Mouse (Mus musculus) brown adipose tissue, adult 24 weeks (tissue): Measurements from ENCODE around the gene Zbed5. TPM values are rescaled to one million over a fixed set of nuclear protein-coding genes. Genes with fewer than 3 reads are reported as not detected.
"Not testable (repeated sequence)": the region's sequence is repeated elsewhere in the genome, so short reads cannot be mapped to it uniquely, and the experiment has no call there.

Experiments used
- H3K27ac ChIP-seq: fragments of 200-500 bp; replicated peaks from 2 replicates; pipeline ENCODE4 v1.5.1; 2012; ENCODE audit warnings: low read depth, mild to moderate bottlenecking, low read length
- H3K4me1 ChIP-seq: fragments of 200-500 bp; 2 replicates; pipeline ENCODE4 v1.6.1; 2012; ENCODE audit warnings: low read length, mixed read lengths; ENCODE audit not compliant: control insufficient read depth, insufficient read depth, insufficient read length
- H3K4me3 ChIP-seq: fragments of 200-500 bp; 2 replicates; pipeline ENCODE4 v1.5.1; 2012; ENCODE audit warnings: low read depth, mild to moderate bottlenecking, low read length, moderate library complexity; ENCODE audit not compliant: insufficient read depth
- polyA plus RNA-seq: library from polyadenylated mRNA; stranded (reverse); fragments of >200 nt; gene quantifications from 2 replicates; pipeline ENCODE4 v1.2.4, GENCODE M21; 2012; ENCODE audit not compliant: missing spikeins, insufficient read depth, insufficient read length

Gene Zbed5
- polyA plus RNA-seq, 1 experiment: 1.9 TPM

DNA sequence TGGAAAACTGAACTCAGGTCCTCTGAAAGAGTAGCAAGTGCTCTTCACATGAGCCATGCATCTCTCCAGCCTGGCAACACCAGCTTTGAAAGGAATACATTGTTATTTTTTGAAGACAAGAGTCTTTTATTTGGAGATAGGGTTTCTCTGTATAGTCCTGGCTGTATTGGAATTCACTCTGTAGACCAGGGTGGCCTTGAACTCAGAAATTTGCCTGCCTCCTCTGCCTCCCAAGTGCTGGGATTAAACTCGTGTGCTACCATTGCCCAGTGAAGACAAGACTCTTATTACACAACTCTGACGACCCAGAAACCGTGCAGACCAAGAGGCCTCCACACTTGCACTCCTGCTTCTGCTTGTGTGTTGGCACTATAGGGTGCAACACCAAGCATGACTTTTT, 15.6 kb upstream of the Zbed5 start:
- no peak overlapping the region for H3K27ac ChIP-seq
- no peak overlapping the region for H3K4me3 ChIP-seq
- no peaks in the 10 kb centered on the region; the same call in 1 of the 2 replicates for H3K4me1 ChIP-seq

DNA sequence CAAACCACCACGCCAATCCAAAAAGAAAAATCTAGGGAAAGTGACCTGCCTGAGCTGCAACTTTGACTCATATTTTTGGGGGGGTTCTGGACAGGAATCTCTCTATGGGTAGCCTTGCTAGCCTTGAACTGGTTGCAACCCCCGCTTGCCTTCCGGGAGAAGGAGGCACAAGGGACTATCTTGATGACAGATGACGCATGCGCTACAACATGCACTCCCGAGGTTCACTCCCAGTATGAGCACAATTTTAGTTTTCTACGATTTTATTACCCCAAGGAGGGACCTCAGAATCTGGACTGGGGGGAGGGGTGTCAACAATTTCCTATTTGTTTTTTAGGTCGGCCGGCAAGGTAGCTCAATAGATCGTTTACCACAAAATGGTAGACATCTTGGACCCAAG, 9.3 kb upstream of the Zbed5 start:
- H3K27ac ChIP-seq: peak overlapping the region; percentile 43; the same call in 1 of the 2 replicates
- peaks cover 5% of the 10 kb centered on the region; the same call in 1 of the 2 replicates for H3K4me1 ChIP-seq
- H3K4me3 ChIP-seq: peak overlapping the region; percentile 70

DNA sequence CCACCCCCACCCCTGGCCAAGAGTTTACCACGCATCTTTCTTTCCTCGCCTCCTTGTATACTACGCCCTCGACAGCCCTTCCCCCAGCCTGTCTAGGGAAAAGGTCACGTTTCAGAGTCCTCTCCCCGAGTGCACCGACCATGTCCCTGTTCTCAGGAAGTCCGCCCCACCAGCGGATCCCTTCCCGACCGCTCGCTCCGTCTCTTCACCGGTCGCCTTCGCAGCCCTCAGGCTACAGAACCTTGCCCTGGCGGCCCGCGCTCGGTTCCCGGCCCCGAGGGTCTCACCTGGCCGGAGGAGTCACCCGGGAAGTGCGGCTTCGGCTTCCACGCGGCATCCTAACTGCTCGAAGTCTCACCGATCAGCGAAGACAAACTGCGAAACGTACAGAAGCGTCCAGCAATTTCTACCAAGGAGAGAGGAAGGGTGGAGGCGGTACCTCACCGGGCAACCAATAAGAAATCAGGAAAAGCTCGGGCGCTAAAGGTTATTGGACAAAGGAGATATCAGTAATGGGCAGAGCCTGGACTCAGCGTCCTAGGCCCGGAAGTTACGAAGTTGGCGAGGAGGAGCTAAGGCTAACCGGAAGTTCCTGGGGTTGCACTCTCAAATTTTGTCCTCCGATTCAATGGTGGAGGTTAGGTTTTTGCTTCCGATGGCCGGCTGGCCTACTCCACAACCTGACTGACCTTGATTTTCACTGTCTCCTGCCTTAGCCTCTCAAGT, 8.4 kb upstream of the Zbed5 start, which contains the start of gene Chchd2:
TSS of gene Chchd2 (minus strand) at position 560 of the 726 bp plus-strand sequence.
- peak within 1 kb of the TSS; percentile 70 for H3K4me3 ChIP-seq
- H3K4me1 ChIP-seq: peaks cover 5% of the 10 kb centered on the region; the same call in 1 of the 2 replicates
- H3K27ac ChIP-seq: peak within 1 kb of the TSS; percentile 93

DNA sequence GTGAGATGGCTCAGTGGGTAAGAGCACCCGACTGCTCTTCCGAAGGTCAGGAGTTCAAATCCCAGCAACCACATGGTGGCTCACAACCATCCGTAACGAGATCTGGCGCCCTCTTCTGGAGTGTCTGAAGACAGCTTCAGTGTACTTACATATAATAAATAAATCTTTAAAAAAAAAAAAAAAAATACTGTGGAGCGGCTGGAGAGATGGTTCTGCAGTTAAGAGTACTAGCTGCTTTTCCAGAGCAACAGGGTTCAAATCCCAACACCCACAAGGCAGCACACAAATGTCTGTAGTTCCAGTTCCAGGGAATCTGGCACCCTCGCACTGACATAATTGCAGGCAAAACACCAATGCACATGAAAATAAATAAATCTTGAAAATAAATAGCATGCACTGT, 5.1 kb upstream of the Zbed5 start:
- not testable (repeated sequence) for H3K27ac ChIP-seq, H3K4me3 ChIP-seq, H3K4me1 ChIP-seq

DNA sequence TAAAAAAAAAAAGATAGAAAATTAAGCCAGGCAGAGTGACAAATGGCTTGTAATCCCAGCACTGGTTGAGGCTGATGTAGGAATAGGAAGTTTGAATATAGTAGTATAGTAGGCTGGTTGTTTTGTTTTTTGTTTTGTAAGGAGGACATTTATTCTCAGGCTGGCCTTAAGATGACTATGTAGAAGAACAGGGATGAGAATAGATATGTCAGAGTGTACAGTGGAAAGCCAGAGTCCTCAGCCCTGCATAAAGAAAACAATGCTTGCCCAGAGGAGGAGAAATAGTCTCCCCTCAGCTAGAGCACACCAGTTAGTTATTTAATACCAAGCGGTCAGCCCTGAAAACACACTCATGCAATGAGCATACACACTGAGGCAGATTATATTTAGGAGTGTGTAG, 2.9 kb downstream of the Zbed5 start, which contains the start of gene Phkg1:
TSS of gene Phkg1 (minus strand) at position 101 of the 400 bp plus-strand sequence.
- no peak within 1 kb of the TSS for H3K27ac ChIP-seq
- no peaks in the 10 kb centered on the region for H3K4me1 ChIP-seq
- no peak within 1 kb of the TSS for H3K4me3 ChIP-seq

DNA sequence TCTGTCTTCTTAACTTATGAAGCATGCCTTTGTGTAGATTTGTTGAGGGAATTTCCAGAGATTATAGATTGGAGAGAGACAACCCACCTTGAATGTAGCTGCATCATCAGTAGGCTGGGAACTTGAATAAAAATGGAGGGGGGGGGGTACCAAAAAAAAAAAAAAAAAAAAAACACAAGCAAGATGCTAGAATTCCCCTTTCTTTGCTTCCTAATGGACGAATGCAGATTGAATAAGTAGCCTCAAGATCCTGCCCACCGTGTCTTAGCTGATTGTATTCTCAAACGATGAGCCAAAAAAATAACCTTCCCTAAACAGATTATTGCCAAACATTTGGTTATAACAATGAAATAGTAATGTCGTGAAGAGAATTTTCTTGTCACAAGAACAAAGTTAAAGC, 12.3 kb downstream of the Zbed5 start:
- Histone ChIP-seq H3K27ac (no peak overlapping the region), H3K4me3 (peak overlapping the region; percentile 80), H3K4me1 (peaks cover 7% of the 10 kb centered on the region; the same call in 1 of the 2 replicates)

DNA sequence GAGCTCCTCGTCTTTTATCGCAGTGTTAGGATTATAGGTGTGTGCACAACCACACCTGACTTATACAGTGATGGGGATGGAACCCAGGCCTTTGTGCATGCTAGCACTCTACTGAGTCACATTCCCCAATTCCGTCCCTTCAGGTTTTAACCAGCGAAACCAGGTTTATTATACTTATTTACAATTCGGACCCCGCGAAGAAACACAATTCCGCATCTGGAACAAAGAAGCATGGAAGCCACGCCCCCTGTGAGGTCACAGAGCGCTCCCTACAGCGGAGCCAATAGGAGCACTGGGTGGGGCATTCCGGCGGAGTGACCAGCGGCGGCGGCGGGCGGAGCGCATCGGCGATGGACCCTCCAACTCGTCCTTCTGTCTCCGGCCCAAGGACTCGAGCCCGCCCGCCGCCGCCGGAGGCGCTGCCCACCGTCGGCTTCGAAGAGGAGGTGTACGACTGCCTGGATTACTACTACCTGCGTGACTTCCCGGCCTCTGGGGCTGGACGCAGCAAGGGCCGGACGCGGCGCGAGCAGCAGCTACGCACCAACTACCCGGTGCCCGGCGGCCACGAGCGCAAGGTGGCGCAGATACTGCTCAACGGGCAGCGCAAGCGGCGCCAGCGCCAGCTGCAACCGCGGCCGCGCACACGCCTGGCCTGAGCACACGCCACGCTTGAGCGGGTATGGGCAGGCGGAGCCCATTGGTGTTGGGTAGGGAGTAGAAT, 12.9 kb downstream of the Zbed5 start, which contains the start of gene Nupr1l:
TSS of gene Nupr1l (plus strand) at position 299 of the 724 bp plus-strand sequence.
- peak within 1 kb of the TSS; percentile 74 for H3K27ac ChIP-seq
- H3K4me3 ChIP-seq: peak within 1 kb of the TSS; percentile 80
- peaks cover 7% of the 10 kb centered on the region; the same call in 1 of the 2 replicates for H3K4me1 ChIP-seq

DNA sequence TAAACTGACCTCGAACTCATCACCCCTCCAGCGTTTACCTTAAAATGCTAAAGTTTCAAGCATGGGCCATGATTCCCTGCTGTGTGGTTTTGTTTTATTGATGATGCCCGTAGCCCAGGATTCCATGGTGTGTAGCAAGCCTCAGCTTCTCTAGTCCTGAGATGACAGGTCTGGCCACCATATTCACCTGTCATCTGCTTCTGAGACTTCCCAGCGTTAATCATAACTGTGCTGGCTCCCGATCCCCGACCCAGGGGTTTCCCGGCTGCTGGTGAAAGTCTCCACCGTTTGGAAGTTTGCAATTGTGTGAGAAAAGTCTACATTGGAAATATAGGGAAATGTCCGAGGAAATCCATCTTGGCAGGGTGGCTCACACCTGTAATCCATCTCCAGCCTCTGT, 13.6 kb downstream of the Zbed5 start:
- Histone ChIP-seq H3K4me3 (peak overlapping the region; percentile 80), H3K27ac (no peak overlapping the region), H3K4me1 (peaks cover 7% of the 10 kb centered on the region; the same call in 1 of the 2 replicates)

DNA sequence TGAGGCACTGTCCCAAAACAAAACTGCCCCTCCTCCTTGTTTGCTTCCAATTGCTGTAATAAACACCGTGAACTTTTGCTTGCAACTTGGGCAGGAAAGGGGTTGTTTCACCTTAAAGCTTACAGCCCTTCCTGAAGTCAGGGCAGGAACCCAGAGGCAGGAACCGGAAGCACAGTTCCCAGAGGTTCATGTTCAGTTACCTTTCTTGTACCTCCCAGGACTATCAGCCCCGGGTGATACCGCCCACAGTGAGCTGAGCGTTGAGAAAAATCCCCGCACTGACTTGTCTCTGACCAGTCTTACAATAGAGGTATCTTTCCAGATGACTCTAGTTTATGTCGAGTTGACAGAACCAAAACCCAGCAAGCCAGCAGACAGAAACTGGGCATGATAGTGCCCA, 14.1 kb downstream of the Zbed5 start:
- Histone ChIP-seq H3K27ac (no peak overlapping the region), H3K4me3 (no peak overlapping the region), H3K4me1 (peaks cover 7% of the 10 kb centered on the region; the same call in 1 of the 2 replicates)

DNA sequence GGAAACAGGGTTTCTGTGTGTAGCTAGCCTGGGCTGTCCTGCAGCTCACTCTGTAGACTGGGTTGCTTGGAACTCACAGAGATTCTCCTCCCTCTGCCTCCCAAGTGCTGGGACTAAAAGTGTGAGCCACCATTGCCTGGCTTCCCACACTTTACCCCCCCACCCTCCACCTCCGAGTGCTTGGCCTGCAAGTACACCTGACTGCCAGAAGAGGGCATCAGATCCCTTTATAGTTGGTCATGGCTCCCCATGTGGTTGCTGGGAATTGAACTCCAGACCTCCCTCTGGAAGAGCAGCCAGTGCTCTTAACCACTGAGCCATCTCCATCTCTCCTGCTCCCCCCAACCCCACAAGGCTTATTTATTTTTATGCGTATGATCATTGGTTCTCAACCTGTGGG, 18.5 kb downstream of the Zbed5 start:
- Histone ChIP-seq H3K27ac (no peak overlapping the region), H3K4me1 (peaks cover 6% of the 10 kb centered on the region; the same call in 1 of the 2 replicates), H3K4me3 (no peak overlapping the region)

DNA sequence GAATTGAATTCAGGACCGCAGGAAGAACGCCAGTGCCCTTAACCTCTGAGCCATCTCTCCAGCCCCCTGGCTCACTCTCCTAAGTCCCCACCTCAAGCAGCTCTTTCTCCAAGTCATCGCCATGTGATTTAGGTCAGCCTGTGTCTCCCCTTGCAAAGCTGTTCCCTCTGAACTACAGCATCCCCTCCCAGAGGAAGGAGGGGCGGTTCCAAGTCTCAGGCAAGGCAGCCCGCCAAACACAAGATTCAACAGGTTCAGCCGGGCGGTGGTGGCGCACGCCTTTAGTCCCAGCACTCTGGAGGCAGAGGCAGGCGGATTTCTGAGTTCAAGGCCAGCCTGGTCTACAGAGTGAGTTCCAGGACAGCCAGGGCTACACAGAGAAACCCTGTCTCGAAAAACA, 20.0 kb downstream of the Zbed5 start:
- H3K4me3 ChIP-seq, H3K27ac ChIP-seq, H3K4me1 ChIP-seq: not testable (repeated sequence)

DNA sequence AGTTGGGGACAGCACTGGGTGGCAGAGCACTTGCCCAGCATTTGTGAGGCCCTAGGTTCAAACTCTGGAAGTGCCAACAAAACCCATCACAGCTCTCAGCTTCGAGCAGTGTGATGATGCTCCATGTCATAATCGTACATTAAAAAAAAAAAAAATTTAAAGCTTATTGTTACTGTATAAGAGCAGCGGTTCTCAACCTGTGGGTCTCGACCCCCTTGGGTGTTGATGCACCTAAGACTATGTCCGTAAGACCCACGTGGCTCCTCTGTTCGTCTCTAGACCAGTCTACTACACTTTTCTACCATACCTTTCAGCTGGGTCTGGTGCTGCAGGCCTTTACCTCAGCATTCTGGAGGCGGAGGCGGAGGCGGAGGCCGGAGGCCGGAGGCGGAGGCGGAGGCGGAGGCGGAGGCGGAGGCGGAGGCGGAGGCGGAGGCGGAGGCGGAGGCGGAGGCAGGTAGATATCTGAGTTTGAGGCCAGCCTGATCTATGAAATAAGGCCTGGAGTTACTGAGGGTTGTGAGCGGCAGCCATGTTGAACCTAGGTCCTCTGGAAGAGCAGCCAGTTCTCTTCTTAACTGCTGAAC, 22.6 kb downstream of the Zbed5 start:
- Histone ChIP-seq H3K4me3 (no peak overlapping the region), H3K4me1 (no peaks in the 10 kb centered on the region), H3K27ac (no peak overlapping the region)

DNA sequence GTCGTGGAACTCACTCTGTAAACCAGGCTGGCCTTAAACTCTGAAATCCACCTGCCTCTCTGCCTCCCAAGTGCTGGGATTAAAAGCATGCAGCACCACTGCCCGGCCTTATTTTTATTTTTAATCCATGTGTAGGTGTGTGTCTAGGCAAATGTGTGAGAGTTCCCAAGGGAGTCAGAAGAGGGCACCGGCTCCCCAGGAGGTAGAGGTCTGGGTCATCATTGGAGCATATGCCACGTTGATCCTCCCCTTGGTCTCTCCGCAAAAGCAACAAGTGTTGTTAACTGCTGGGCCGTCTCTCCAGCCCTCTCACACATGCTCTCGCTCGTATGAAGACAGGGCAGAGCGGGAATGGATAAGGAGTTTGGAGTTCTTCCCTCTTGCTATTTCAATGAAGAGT, 23.2 kb downstream of the Zbed5 start:
- no peaks in the 10 kb centered on the region for H3K4me1 ChIP-seq
- H3K27ac ChIP-seq: no peak overlapping the region
- no peak overlapping the region for H3K4me3 ChIP-seq

DNA sequence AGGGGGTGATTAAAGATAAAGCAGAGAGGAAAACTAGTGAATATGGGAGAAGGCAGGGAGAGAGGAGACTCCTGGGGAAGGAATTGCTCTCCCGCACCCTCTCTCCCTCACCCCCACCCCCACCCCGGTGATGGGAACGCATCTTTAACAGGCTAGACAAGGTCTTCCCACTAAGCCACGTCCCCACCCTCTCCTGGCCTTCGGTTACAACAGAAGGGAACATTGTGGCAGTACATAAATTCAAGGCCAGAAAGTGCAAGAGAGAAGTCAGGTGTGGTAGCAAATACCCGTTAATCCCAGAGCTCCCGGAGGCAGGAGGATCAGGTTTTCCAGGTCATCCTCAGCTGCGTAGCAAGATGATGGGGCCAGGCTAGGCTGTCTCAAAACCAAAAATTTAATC, 23.8 kb downstream of the Zbed5 start:
- H3K27ac ChIP-seq: no peak overlapping the region
- no peak overlapping the region for H3K4me3 ChIP-seq
- H3K4me1 ChIP-seq: no peaks in the 10 kb centered on the region

DNA sequence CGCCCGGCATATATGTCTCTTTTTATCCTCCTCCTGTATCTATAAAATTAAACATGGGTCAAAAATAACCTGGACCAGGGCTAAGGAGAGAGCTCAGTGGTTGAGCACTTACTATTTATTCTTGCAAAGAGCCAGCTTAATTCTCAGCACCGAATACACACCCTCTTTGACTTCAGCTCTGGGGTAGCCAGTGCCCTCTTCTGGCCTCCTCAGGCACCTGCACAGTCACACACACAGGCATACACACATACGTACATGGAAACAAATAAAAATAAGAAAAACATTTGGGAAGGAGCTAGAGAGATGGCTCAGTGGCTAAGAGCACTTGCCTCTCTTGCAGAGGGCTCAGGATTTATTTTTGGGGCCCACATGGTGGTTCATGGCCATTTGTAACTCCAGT, 26.4 kb downstream of the Zbed5 start:
- Histone ChIP-seq H3K4me3 (no peak overlapping the region), H3K27ac (no peak overlapping the region), H3K4me1 (no peaks in the 10 kb centered on the region)
